Mouse (Mus musculus): ENCODE data around the gene Nrip2. TPM values are rescaled to one million over a fixed set of nuclear protein-coding genes. Genes with fewer than 3 reads are reported as not detected.

Nrip2 gene
- polyA plus RNA-seq, 1 experiment from 2014 or later = 7.8 TPM

Other genes with a start within 250 kb of the Nrip2 start
- gene Tead4, start 98.5 kb upstream of the Nrip2 start, polyA plus RNA-seq (2015; fragmentation: Nextera tagmentation; extraction: Ambion mirVana) = 0.23 and 0.65 TPM in 2 replicates
- 17.8 and 19.6 TPM in 2 replicates for gene Tulp3, start 43.4 kb upstream of the Nrip2 start, polyA plus RNA-seq (2015; fragmentation: Nextera tagmentation; extraction: Ambion mirVana)
- 132 and 136 TPM in 2 replicates for gene Rhno1, start 36.4 kb upstream of the Nrip2 start, polyA plus RNA-seq (2015; fragmentation: Nextera tagmentation; extraction: Ambion mirVana)
- 17.8 and 19.7 TPM in 2 replicates for gene Foxm1, start 36.3 kb upstream of the Nrip2 start, polyA plus RNA-seq (2015; fragmentation: Nextera tagmentation; extraction: Ambion mirVana)
- 0.44 and 0.63 TPM in 2 replicates for gene Tex52, start 23.8 kb upstream of the Nrip2 start, polyA plus RNA-seq (2015; fragmentation: Nextera tagmentation; extraction: Ambion mirVana)
- gene Gm44596, start 23.8 kb upstream of the Nrip2 start, polyA plus RNA-seq (2015; fragmentation: Nextera tagmentation; extraction: Ambion mirVana) = not detected in 2 replicates
- gene Itfg2, start 25.6 kb downstream of the Nrip2 start, polyA plus RNA-seq (2015; fragmentation: Nextera tagmentation; extraction: Ambion mirVana) = 43.6 and 48.7 TPM in 2 replicates
- 430 and 454 TPM in 2 replicates for gene Fkbp4, start 39.4 kb downstream of the Nrip2 start, polyA plus RNA-seq (2015; fragmentation: Nextera tagmentation; extraction: Ambion mirVana)
- gene Pzp, start 127.4 kb downstream of the Nrip2 start, polyA plus RNA-seq (2015; fragmentation: Nextera tagmentation; extraction: Ambion mirVana) = 0.04 TPM in 1 of 2 replicates, not detected in the other
- gene A2ml1, start 182.3 kb downstream of the Nrip2 start, polyA plus RNA-seq (2015; fragmentation: Nextera tagmentation; extraction: Ambion mirVana) = 0.32 and 0.50 TPM in 2 replicates
- not detected in 2 replicates for gene Klrb1a, start 224.2 kb downstream of the Nrip2 start, polyA plus RNA-seq (2015; fragmentation: Nextera tagmentation; extraction: Ambion mirVana)

Data from midbrain, embryonic 13.5 days (tissue).